Mouse (Mus musculus): ENCODE data around the gene Slc41a1. TPM values are rescaled to one million over a fixed set of nuclear protein-coding genes. Genes with fewer than 3 reads are reported as not detected.
A peak's percentile ranks its signal among the peaks of the same experiment; 100 is the strongest.

Slc41a1 gene
- 64.7 and 73.5 TPM in 2 replicates for polyA plus RNA-seq (2012; rRNA removed)

- peak within 1 kb of the TSS; percentile 89 for H3K4me3 ChIP-seq (ENCODE audit: control insufficient read depth, insufficient read depth, low read length)
- TF ChIP-seq CTCF (IDR thresholded peaks at IDR 0.05; ENCODE audit: borderline replicate concordance, control insufficient read depth, extremely low read depth, insufficient read depth, low read length, poor library complexity) (no peak), POLR2A (IDR thresholded peaks at IDR 0.05; ENCODE audit: control insufficient read depth, extremely low read depth, insufficient read depth, low read length, poor library complexity) (no peak)
- DNase-seq, result peak; percentile 32
- H3K27ac ChIP-seq (ENCODE audit: control insufficient read depth, insufficient read depth, low read length), result peak within 1 kb of the TSS; percentile 22; the same call in 1 of the 2 replicates
- no peaks in the 10 kb centered on the region for H3K27me3 ChIP-seq (ENCODE audit: control insufficient read depth, insufficient read depth, low read length)
- 2% methylated on average over 25 of the region's 25 CpGs for WGBS
- H3K4me1 ChIP-seq (replicated peaks; ENCODE audit: control insufficient read depth, insufficient read depth, low read length), result peaks cover 15% of the 10 kb centered on the region
- H3K36me3 ChIP-seq (ENCODE audit: control insufficient read depth, insufficient read depth, low read length), result no peaks in the 10 kb centered on the region
These were observed at the start of gene Slc41a1 for GRCm38 (mm10) chr1:131827207-131827786. Slc41a1 (plus strand) TSS chr1:131827493.

- TF ChIP-seq CTCF (IDR thresholded peaks at IDR 0.05; ENCODE audit: borderline replicate concordance, control insufficient read depth, extremely low read depth, insufficient read depth, low read length, poor library complexity), result no peak
- TF ChIP-seq POLR2A (IDR thresholded peaks at IDR 0.05; ENCODE audit: control insufficient read depth, extremely low read depth, insufficient read depth, low read length, poor library complexity), result no peak
- Histone ChIP-seq H3K27me3 (ENCODE audit: control insufficient read depth, insufficient read depth, low read length) (peaks cover 3% of the 10 kb centered on the region; the same call in 1 of the 2 replicates), H3K27ac (ENCODE audit: control insufficient read depth, insufficient read depth, low read length) (no peak overlapping the region), H3K4me1 (replicated peaks; ENCODE audit: control insufficient read depth, insufficient read depth, low read length) (no peaks in the 10 kb centered on the region), H3K36me3 (ENCODE audit: control insufficient read depth, insufficient read depth, low read length) (no peaks in the 10 kb centered on the region), H3K4me3 (ENCODE audit: control insufficient read depth, insufficient read depth, low read length) (no peak overlapping the region)
- no peak for DNase-seq
- 81% methylated on average over 3 of the region's 3 CpGs for WGBS
These were observed 32.7 kb upstream of the Slc41a1 start for GRCm38 (mm10) chr1:131794591-131794990.

DNA sequence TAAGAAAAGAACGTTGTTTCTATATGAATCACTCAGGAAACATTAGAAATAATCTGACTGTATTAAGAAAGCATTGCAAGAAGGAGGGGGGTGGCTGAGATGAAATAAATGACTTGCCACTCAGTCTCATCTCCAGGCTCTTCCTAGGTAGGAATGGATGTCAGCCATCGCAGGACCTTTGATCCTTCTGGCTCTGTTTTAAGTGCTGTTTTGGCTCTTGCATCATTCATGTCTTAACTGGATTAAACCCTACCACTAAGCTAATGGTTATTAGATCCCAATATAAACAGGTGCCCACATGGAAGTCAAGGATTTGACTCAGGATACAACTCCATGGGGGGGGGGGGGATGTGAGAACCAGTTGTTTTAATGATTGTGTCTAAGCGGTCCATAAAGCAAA, 32.1 kb upstream of the Slc41a1 start:
- 93% methylated on average over 3 of the region's 3 CpGs for WGBS
- Histone ChIP-seq H3K4me1 (replicated peaks; ENCODE audit: control insufficient read depth, insufficient read depth, low read length) (no peaks in the 10 kb centered on the region), H3K27me3 (ENCODE audit: control insufficient read depth, insufficient read depth, low read length) (peaks cover 3% of the 10 kb centered on the region; the same call in 1 of the 2 replicates), H3K36me3 (ENCODE audit: control insufficient read depth, insufficient read depth, low read length) (no peaks in the 10 kb centered on the region), H3K4me3 (ENCODE audit: control insufficient read depth, insufficient read depth, low read length) (no peak overlapping the region), H3K27ac (ENCODE audit: control insufficient read depth, insufficient read depth, low read length) (no peak overlapping the region)
- no peak for DNase-seq
- TF ChIP-seq CTCF (IDR thresholded peaks at IDR 0.05; ENCODE audit: borderline replicate concordance, control insufficient read depth, extremely low read depth, insufficient read depth, low read length, poor library complexity) (no peak), POLR2A (IDR thresholded peaks at IDR 0.05; ENCODE audit: control insufficient read depth, extremely low read depth, insufficient read depth, low read length, poor library complexity) (no peak)

- WGBS, result 22% methylated on average over 26 of the region's 26 CpGs
- Histone ChIP-seq H3K4me1 (replicated peaks; ENCODE audit: control insufficient read depth, insufficient read depth, low read length) (no peaks in the 10 kb centered on the region), H3K4me3 (ENCODE audit: control insufficient read depth, insufficient read depth, low read length) (no peak within 1 kb of the TSS), H3K36me3 (ENCODE audit: control insufficient read depth, insufficient read depth, low read length) (no peaks in the 10 kb centered on the region), H3K27me3 (ENCODE audit: control insufficient read depth, insufficient read depth, low read length) (peaks cover 3% of the 10 kb centered on the region; the same call in 1 of the 2 replicates), H3K27ac (ENCODE audit: control insufficient read depth, insufficient read depth, low read length) (no peak within 1 kb of the TSS)
- TF ChIP-seq CTCF (IDR thresholded peaks at IDR 0.05; ENCODE audit: borderline replicate concordance, control insufficient read depth, extremely low read depth, insufficient read depth, low read length, poor library complexity) (no peak), POLR2A (IDR thresholded peaks at IDR 0.05; ENCODE audit: control insufficient read depth, extremely low read depth, insufficient read depth, low read length, poor library complexity) (no peak)
- DNase-seq, result no peak
These were observed 29.9 kb upstream of the Slc41a1 start, which contains the start of gene Pm20d1 for GRCm38 (mm10) chr1:131797202-131797909. Pm20d1 (plus strand) TSS chr1:131797381.

- H3K4me1 ChIP-seq (replicated peaks; ENCODE audit: control insufficient read depth, insufficient read depth, low read length), result no peaks in the 10 kb centered on the region
- no peak for TF ChIP-seq CTCF (IDR thresholded peaks at IDR 0.05; ENCODE audit: borderline replicate concordance, control insufficient read depth, extremely low read depth, insufficient read depth, low read length, poor library complexity)
- TF ChIP-seq POLR2A (IDR thresholded peaks at IDR 0.05; ENCODE audit: control insufficient read depth, extremely low read depth, insufficient read depth, low read length, poor library complexity), result no peak
- no peak for DNase-seq
- H3K36me3 ChIP-seq (ENCODE audit: control insufficient read depth, insufficient read depth, low read length), result no peaks in the 10 kb centered on the region
- 79% methylated on average over 1 of the region's 1 CpGs for WGBS
- no peak overlapping the region for H3K27ac ChIP-seq (ENCODE audit: control insufficient read depth, insufficient read depth, low read length)
- H3K4me3 ChIP-seq (ENCODE audit: control insufficient read depth, insufficient read depth, low read length), result no peak overlapping the region
- H3K27me3 ChIP-seq (ENCODE audit: control insufficient read depth, insufficient read depth, low read length), result peaks cover 3% of the 10 kb centered on the region; the same call in 1 of the 2 replicates
These were observed 27.3 kb upstream of the Slc41a1 start for GRCm38 (mm10) chr1:131800001-131800400.

DNA sequence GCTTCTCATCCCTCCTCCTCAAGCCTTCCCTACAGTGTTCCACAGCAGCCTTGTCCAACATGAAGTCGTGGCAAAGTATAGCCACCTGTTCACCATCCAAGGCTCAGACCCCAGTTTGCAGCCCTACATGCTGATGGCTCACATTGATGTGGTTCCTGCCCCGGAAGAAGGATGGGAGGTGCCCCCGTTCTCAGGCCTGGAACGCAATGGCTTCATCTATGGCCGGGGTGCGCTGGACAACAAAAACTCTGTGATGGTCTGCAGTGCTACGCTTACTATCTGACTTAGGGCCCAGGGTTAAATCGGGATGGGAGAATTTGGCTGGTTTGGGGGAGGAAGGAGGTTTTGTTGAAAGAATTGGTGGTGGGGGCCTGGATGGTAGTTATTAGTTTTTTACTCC, 26.2 kb upstream of the Slc41a1 start:
- Histone ChIP-seq H3K27ac (ENCODE audit: control insufficient read depth, insufficient read depth, low read length) (no peak overlapping the region), H3K27me3 (ENCODE audit: control insufficient read depth, insufficient read depth, low read length) (peaks cover 3% of the 10 kb centered on the region; the same call in 1 of the 2 replicates), H3K36me3 (ENCODE audit: control insufficient read depth, insufficient read depth, low read length) (no peaks in the 10 kb centered on the region), H3K4me1 (replicated peaks; ENCODE audit: control insufficient read depth, insufficient read depth, low read length) (no peaks in the 10 kb centered on the region), H3K4me3 (ENCODE audit: control insufficient read depth, insufficient read depth, low read length) (no peak overlapping the region)
- WGBS, result 87% methylated on average over 8 of the region's 8 CpGs
- DNase-seq, result no peak
- TF ChIP-seq CTCF (IDR thresholded peaks at IDR 0.05; ENCODE audit: borderline replicate concordance, control insufficient read depth, extremely low read depth, insufficient read depth, low read length, poor library complexity) (no peak), POLR2A (IDR thresholded peaks at IDR 0.05; ENCODE audit: control insufficient read depth, extremely low read depth, insufficient read depth, low read length, poor library complexity) (no peak)

All from thymus, adult 2 months (tissue).